Mouse (Mus musculus) kidney, postnatal 0 days (tissue): Measurements from ENCODE around the gene 4930426L09Rik. TPM values are rescaled to one million over a fixed set of nuclear protein-coding genes. Genes with fewer than 3 reads are reported as not detected.

Experiments
- ATAC-seq: fragments of 200-750 bp; cut with Nextera tagmentation; replicated peaks from 2 replicates; pipeline ENCODE4 v1.8.0; 2017; ENCODE audit warnings: low read depth, moderate number of reproducible peaks, moderate TSS enrichment, moderate library complexity; ENCODE audit not compliant: low FRiP score
- DNase-seq: peaks from one replicate; pipeline ENCODE4 v3.0.0-alpha.2; 2016; ENCODE audit warnings: low spot score
- H3K27ac ChIP-seq: fragments of 300-500 bp; sonication (generic); 2 replicates; pipeline ENCODE4 v1.5.1; 2014; ENCODE audit warnings: mild to moderate bottlenecking
- H3K27me3 ChIP-seq: fragments of 300-500 bp; sonication (generic); 2 replicates; pipeline ENCODE4 v1.6.1; 2014; ENCODE audit warnings: low read length, mixed read lengths; ENCODE audit not compliant: insufficient read depth
- H3K36me3 ChIP-seq: fragments of 300-500 bp; sonication (generic); 2 replicates; pipeline ENCODE4 v1.6.1; 2014; ENCODE audit warnings: low read length, mixed read lengths; ENCODE audit not compliant: insufficient read depth
- H3K4me1 ChIP-seq: fragments of 300-500 bp; sonication (generic); replicated peaks from 2 replicates; pipeline ENCODE4 v1.6.1; 2014; ENCODE audit warnings: antibody characterized with exemption, low read length, mixed read lengths; ENCODE audit not compliant: insufficient read depth
- H3K4me2 ChIP-seq: fragments of 300-500 bp; sonication (generic); 2 replicates; pipeline ENCODE4 v1.6.1; 2014; ENCODE audit warnings: mild to moderate bottlenecking, low read length, moderate library complexity, mixed read lengths
- H3K4me3 ChIP-seq: fragments of 300-500 bp; sonication (generic); replicated peaks from 2 replicates; pipeline ENCODE4 v1.5.1; 2014; ENCODE audit warnings: low read depth, low read length
- H3K9ac ChIP-seq: fragments of 300-500 bp; sonication (generic); 2 replicates; pipeline ENCODE4 v1.6.1; 2014; ENCODE audit warnings: low read depth, low read length
- H3K9me3 ChIP-seq: fragments of 300-500 bp; sonication (generic); replicated peaks from 2 replicates; pipeline ENCODE4 v1.6.1; 2016; ENCODE audit warnings: low read length, inconsistent platforms, mixed read lengths
- CTCF ChIP-seq: IDR thresholded peaks from 2 replicates; pipeline ENCODE4 v1.5.1; 2016; ENCODE audit warnings: antibody characterized with exemption, low read depth, mild to moderate bottlenecking, moderate library complexity
- WGBS: fragments of 180-500 bp; shearing (Covaris S2); extraction: QIAGEN DNeasy Blood & Tissue Kit; methylation state at CpG from one replicate; pipeline ENCODE4 v1.1.7; 2014; 5-methylcytosine and 5-hydroxymethylcytosine counted together
- polyA plus RNA-seq: library from polyadenylated mRNA; unstranded; fragments of >200 nt; fragmentation: Nextera tagmentation; extraction: Ambion mirVana; gene quantifications from 2 replicates; pipeline ENCODE4 v1.2.1, GENCODE M21; 2015

4930426L09Rik gene
- polyA plus RNA-seq, 1 experiment from 2014 or later: 0.43 TPM

- no peaks in the 10 kb centered on the region for H3K9me3 ChIP-seq
- no peak overlapping the region for H3K9ac ChIP-seq
- H3K4me2 ChIP-seq: no peak overlapping the region
- H3K4me1 ChIP-seq: no peaks in the 10 kb centered on the region
- no peak overlapping the region for H3K4me3 ChIP-seq
- ATAC-seq (no peak), DNase-seq (no peak)
- no peaks in the 10 kb centered on the region for H3K27me3 ChIP-seq
- H3K27ac ChIP-seq: no peak overlapping the region
- H3K36me3 ChIP-seq: no peaks in the 10 kb centered on the region
- TF ChIP-seq CTCF: no peak
- WGBS: 86% methylated on average over 5 of the region's 5 CpGs
Observed at GRCm38 (mm10) chr2:18966566-18966965, 31.6 kb upstream of the 4930426L09Rik start.

GRCm38 (mm10) chr2:18967451-18968063, 30.6 kb upstream of the 4930426L09Rik start:
- no peak overlapping the region for H3K4me3 ChIP-seq
- ATAC-seq: no peak
- WGBS: 85% methylated on average over 5 of the region's 5 CpGs

GRCm38 (mm10) chr2:18969066-18969681, 29.0 kb upstream of the 4930426L09Rik start:
- no peaks in the 10 kb centered on the region for H3K27me3 ChIP-seq
- WGBS: 71% methylated on average over 5 of the region's 5 CpGs
- no peak overlapping the region for H3K4me3 ChIP-seq
- TF ChIP-seq CTCF: no peak
- no peaks in the 10 kb centered on the region for H3K4me1 ChIP-seq
- ATAC-seq (no peak), DNase-seq (no peak)
- no peaks in the 10 kb centered on the region for H3K36me3 ChIP-seq
- no peak overlapping the region for H3K9ac ChIP-seq
- H3K4me2 ChIP-seq: no peak overlapping the region
- H3K9me3 ChIP-seq: no peaks in the 10 kb centered on the region
- no peak overlapping the region for H3K27ac ChIP-seq

More at GRCm38 (mm10) chr2:18967451-18968063, 30.6 kb upstream of the 4930426L09Rik start:
- no peak for TF ChIP-seq CTCF
- Histone ChIP-seq H3K4me2 (no peak overlapping the region), H3K9ac (no peak overlapping the region), H3K27me3 (no peaks in the 10 kb centered on the region), H3K27ac (no peak overlapping the region), H3K36me3 (no peaks in the 10 kb centered on the region), H3K4me1 (no peaks in the 10 kb centered on the region), H3K9me3 (no peaks in the 10 kb centered on the region)
- DNase-seq: no peak

- H3K4me1 ChIP-seq: no peaks in the 10 kb centered on the region
- no peaks in the 10 kb centered on the region for H3K9me3 ChIP-seq
- no peak for ATAC-seq
- WGBS: 81% methylated on average over 2 of the region's 2 CpGs
- no peak overlapping the region for H3K4me3 ChIP-seq
- no peak overlapping the region for H3K9ac ChIP-seq
- no peak overlapping the region for H3K27ac ChIP-seq
- H3K36me3 ChIP-seq: no peaks in the 10 kb centered on the region
- no peak for TF ChIP-seq CTCF
- no peak for DNase-seq
- no peaks in the 10 kb centered on the region for H3K27me3 ChIP-seq
- no peak overlapping the region for H3K4me2 ChIP-seq
Observed at GRCm38 (mm10) chr2:18970461-18970860, 27.7 kb upstream of the 4930426L09Rik start.

- H3K4me1 ChIP-seq: no peaks in the 10 kb centered on the region
- H3K27ac ChIP-seq: no peak overlapping the region
- no peak for TF ChIP-seq CTCF
- no peak for DNase-seq
- no peak overlapping the region for H3K9ac ChIP-seq
- no peaks in the 10 kb centered on the region for H3K27me3 ChIP-seq
- 69% methylated on average over 3 of the region's 3 CpGs for WGBS
- H3K4me3 ChIP-seq: no peak overlapping the region
- H3K4me2 ChIP-seq: no peak overlapping the region
- no peaks in the 10 kb centered on the region for H3K36me3 ChIP-seq
- ATAC-seq: no peak
- no peaks in the 10 kb centered on the region for H3K9me3 ChIP-seq
Observed at GRCm38 (mm10) chr2:18971564-18971963, 26.6 kb upstream of the 4930426L09Rik start.

- no peak for ATAC-seq
- WGBS: 46% methylated on average over 4 of the region's 4 CpGs
- no peaks in the 10 kb centered on the region for H3K36me3 ChIP-seq
- H3K4me3 ChIP-seq: no peak overlapping the region
- H3K27ac ChIP-seq: no peak overlapping the region
- no peak overlapping the region for H3K4me2 ChIP-seq
- no peak for DNase-seq
- H3K9me3 ChIP-seq: no peaks in the 10 kb centered on the region
- no peaks in the 10 kb centered on the region for H3K4me1 ChIP-seq
- no peak for TF ChIP-seq CTCF
- no peaks in the 10 kb centered on the region for H3K27me3 ChIP-seq
- no peak overlapping the region for H3K9ac ChIP-seq
Observed at GRCm38 (mm10) chr2:18974882-18975645, 23.1 kb upstream of the 4930426L09Rik start.
